Mouse (Mus musculus) midbrain, postnatal 0 days (tissue): ENCODE data around the gene Mcts1. TPM values are rescaled to one million over a fixed set of nuclear protein-coding genes. Genes with fewer than 3 reads are reported as not detected.
A peak's percentile ranks its signal among the peaks of the same experiment; 100 is the strongest.

Experiments
- ATAC-seq: fragments of 200-750 bp; cut with Nextera tagmentation; 2 replicates; pipeline ENCODE4 v1.8.0; 2017; ENCODE audit warnings: moderate number of reproducible peaks, mild to moderate bottlenecking, moderate TSS enrichment, moderate library complexity; ENCODE audit not compliant: low FRiP score
- DNase-seq: peaks from one replicate; pipeline ENCODE4 v3.0.0-alpha.2; 2015; ENCODE audit warnings: low spot score
- H3K27ac ChIP-seq: fragments of 300-500 bp; sonication (generic); 2 replicates; pipeline ENCODE4 v1.5.1; 2014; ENCODE audit warnings: low read depth, mild to moderate bottlenecking, low read length, mixed read lengths
- H3K27me3 ChIP-seq: fragments of 300-500 bp; sonication (generic); 2 replicates; pipeline ENCODE4 v1.6.1; 2014; ENCODE audit warnings: low read length, control low read depth, mixed read lengths; ENCODE audit not compliant: insufficient read depth
- H3K36me3 ChIP-seq: fragments of 300-500 bp; sonication (generic); 2 replicates; pipeline ENCODE4 v1.6.1; 2014; ENCODE audit warnings: low read length, control low read depth, mixed read lengths; ENCODE audit not compliant: insufficient read depth
- H3K4me1 ChIP-seq: fragments of 300-500 bp; sonication (generic); 2 replicates; pipeline ENCODE4 v1.6.1; 2014; ENCODE audit warnings: mild to moderate bottlenecking, control low read depth, antibody characterized with exemption, low read length, mixed read lengths; ENCODE audit not compliant: insufficient read depth
- H3K4me2 ChIP-seq: fragments of 300-500 bp; sonication (generic); 2 replicates; pipeline ENCODE4 v1.6.1; 2014; ENCODE audit warnings: low read depth, mild to moderate bottlenecking, low read length, mixed read lengths; ENCODE audit not compliant: poor library complexity, severe bottlenecking
- H3K4me3 ChIP-seq: fragments of 300-500 bp; sonication (generic); 2 replicates; pipeline ENCODE4 v1.5.1; 2014; ENCODE audit warnings: low read depth, mild to moderate bottlenecking, low read length, moderate library complexity
- H3K9ac ChIP-seq: fragments of 300-500 bp; sonication (generic); replicated peaks from 2 replicates; pipeline ENCODE4 v1.6.1; 2014; ENCODE audit warnings: mild to moderate bottlenecking, low read length, moderate library complexity, mixed read lengths; ENCODE audit not compliant: poor library complexity, severe bottlenecking
- H3K9me3 ChIP-seq: fragments of 300-500 bp; sonication (generic); 2 replicates; pipeline ENCODE4 v1.6.1; 2016; ENCODE audit warnings: low read length, control low read depth
- CTCF ChIP-seq: IDR thresholded peaks from 2 replicates; pipeline ENCODE4 v1.5.1; 2016; ENCODE audit warnings: antibody characterized with exemption, mild to moderate bottlenecking
- WGBS: fragments of 180-500 bp; shearing (Covaris S2); extraction: QIAGEN DNeasy Blood & Tissue Kit; methylation state at CpG from one replicate; pipeline ENCODE4 v1.1.7; 2014; 5-methylcytosine and 5-hydroxymethylcytosine counted together
- polyA plus RNA-seq: library from polyadenylated mRNA; unstranded; fragments of >200 nt; fragmentation: Nextera tagmentation; extraction: Ambion mirVana; gene quantifications from 2 replicates; pipeline ENCODE4 v1.2.1, GENCODE M21; 2015
- total RNA-seq: library from RNA; depleted of rRNA; stranded (reverse); fragments of >200 nt; gene quantifications from 2 replicates; pipeline ENCODE4 v1.2.3, GENCODE M21; 2014; rRNA removed

Gene Mcts1
- total RNA-seq (57.0 and 61.8 TPM in 2 replicates), polyA plus RNA-seq (173 and 180 TPM in 2 replicates)

GRCm38 (mm10) chrX:38600177-38600994 is at the start of gene Mcts1:
Gene Mcts1 (plus strand): TSS chrX:38600578.
- no peaks in the 10 kb centered on the region for H3K4me1 ChIP-seq
- 19% methylated on average over 26 of the region's 26 CpGs for WGBS
- peak within 1 kb of the TSS; percentile 42 for H3K4me3 ChIP-seq
- H3K27me3 ChIP-seq, result no peaks in the 10 kb centered on the region
- ATAC-seq (peak; percentile 90), DNase-seq (peak; percentile 94)
- TF ChIP-seq CTCF, result no peak
- H3K9me3 ChIP-seq, result no peaks in the 10 kb centered on the region
- H3K9ac ChIP-seq, result peak within 1 kb of the TSS; percentile 55
- peak within 1 kb of the TSS; percentile 48 for H3K4me2 ChIP-seq
- H3K36me3 ChIP-seq, result no peaks in the 10 kb centered on the region
- H3K27ac ChIP-seq, result peak within 1 kb of the TSS; percentile 82

- no peaks in the 10 kb centered on the region for H3K4me1 ChIP-seq
- no peak overlapping the region for H3K4me3 ChIP-seq
- H3K4me2 ChIP-seq, result no peak overlapping the region
- H3K27me3 ChIP-seq, result no peaks in the 10 kb centered on the region
- no peak overlapping the region for H3K27ac ChIP-seq
- TF ChIP-seq CTCF, result no peak
- no peak for DNase-seq
- no peak for ATAC-seq
- H3K9me3 ChIP-seq, result no peaks in the 10 kb centered on the region
- no peaks in the 10 kb centered on the region for H3K36me3 ChIP-seq
- no peak overlapping the region for H3K9ac ChIP-seq
These were observed 47.1 kb upstream of the Mcts1 start for GRCm38 (mm10) chrX:38553255-38553654.

DNA sequence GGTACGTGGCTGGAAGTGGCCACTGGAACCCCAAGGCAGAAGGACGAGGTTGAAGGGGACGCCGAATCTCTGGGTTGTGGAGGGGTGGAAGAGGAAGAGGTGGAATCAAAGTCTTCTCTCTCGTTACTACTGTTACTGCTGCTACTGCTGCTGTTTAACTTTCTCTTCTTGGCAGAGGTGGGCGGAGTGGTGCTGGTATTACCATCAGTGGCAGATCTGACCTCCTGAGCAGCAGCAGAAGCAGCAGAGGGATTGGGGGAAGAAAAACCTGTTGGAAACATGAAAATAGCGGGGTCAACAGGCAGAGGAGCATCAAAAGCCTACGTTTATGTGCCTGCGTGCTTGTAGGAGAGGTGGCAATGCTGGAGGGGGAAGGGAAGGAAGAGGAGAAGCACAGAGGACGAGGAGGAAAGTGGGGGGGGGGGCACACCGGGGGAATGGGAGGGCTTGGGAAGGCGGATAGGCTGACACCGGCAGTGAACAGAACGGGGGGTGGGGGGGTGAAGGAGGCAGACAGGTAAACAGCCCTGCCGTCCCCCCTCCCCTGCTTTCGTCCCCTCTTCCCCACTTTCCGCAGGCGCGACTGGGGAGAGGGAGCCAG is 36.3 kb upstream of the Mcts1 start:
- peak; percentile 15 for DNase-seq
- peak overlapping the region; percentile 50 for H3K4me3 ChIP-seq
- peak overlapping the region; percentile 59 for H3K4me2 ChIP-seq
- peak; percentile 9 for ATAC-seq
- H3K9ac ChIP-seq, result peak overlapping the region; percentile 64
- peak overlapping the region; percentile 87 for H3K27ac ChIP-seq
- H3K36me3 ChIP-seq, result no peaks in the 10 kb centered on the region
- TF ChIP-seq CTCF, result no peak
- H3K27me3 ChIP-seq, result no peaks in the 10 kb centered on the region
- H3K4me1 ChIP-seq, result no peaks in the 10 kb centered on the region
- H3K9me3 ChIP-seq, result no peaks in the 10 kb centered on the region
- WGBS, result 24% methylated on average over 13 of the region's 19 CpGs

- DNase-seq (peak; percentile 91), ATAC-seq (peak; percentile 97)
- Histone ChIP-seq H3K27me3 (no peaks in the 10 kb centered on the region), H3K4me1 (no peaks in the 10 kb centered on the region), H3K36me3 (no peaks in the 10 kb centered on the region), H3K27ac (peak overlapping the region; percentile 87), H3K4me2 (peak overlapping the region; percentile 59), H3K9me3 (no peaks in the 10 kb centered on the region), H3K9ac (peak overlapping the region; percentile 64), H3K4me3 (peak overlapping the region; percentile 50)
- TF ChIP-seq CTCF, result no peak
- 15% methylated on average over 33 of the region's 52 CpGs for WGBS
These were observed 35.7 kb upstream of the Mcts1 start for GRCm38 (mm10) chrX:38564542-38565175.

DNA sequence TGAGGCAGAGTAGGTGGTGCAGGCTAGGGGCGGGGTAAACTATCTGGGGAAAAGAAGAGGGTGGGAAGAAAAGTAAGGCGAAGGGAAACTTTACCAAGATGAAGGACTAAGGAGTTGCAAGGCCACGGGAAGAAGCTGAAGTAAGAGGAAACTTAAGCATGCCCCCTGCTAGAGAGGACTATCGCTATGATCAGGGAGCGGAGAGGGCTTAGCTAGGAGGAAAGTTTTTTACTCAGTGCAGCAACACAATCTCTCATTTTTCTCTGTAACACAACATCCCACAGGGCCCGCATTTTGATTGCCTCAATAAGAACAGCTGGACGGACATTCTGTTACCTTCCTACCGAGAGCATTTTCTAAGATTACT is 35.2 kb upstream of the Mcts1 start:
- no peak for TF ChIP-seq CTCF
- Histone ChIP-seq H3K4me1 (no peaks in the 10 kb centered on the region), H3K9ac (no peak overlapping the region), H3K9me3 (no peaks in the 10 kb centered on the region), H3K27me3 (no peaks in the 10 kb centered on the region), H3K4me2 (peak overlapping the region; percentile 42), H3K27ac (peak overlapping the region; percentile 12; the same call in 1 of the 2 replicates), H3K36me3 (no peaks in the 10 kb centered on the region), H3K4me3 (peak overlapping the region; percentile 50)
- no peak; the same call in 1 of the 2 replicates for ATAC-seq
- 14% methylated on average over 8 of the region's 8 CpGs for WGBS
- no peak for DNase-seq
